In genomic region chr9:32120162-32120561, GRCm38 (mm10) we compare ENCODE assay signal across 17 mouse cellular contexts.
"Had no signal": no experiment of that assay in that cellular context is flagged by ENCODE, and none has a peak within 500 bp of the region (broad histone marks: within the 10 kb centered on the region; RNA-seq: fewer than 3 reads in every experiment).

No protein-coding gene starts in this region.

- H3K36me3 ChIP-seq: limb, embryonic 12.5 days; limb, embryonic 15.5 days; lung, embryonic 15.5 days; midbrain, embryonic 13.5 days had no signal

- H3K4me3 ChIP-seq: limb, embryonic 12.5 days; limb, embryonic 15.5 days; lung, embryonic 15.5 days; midbrain, embryonic 13.5 days had no signal

- H3K9me3 ChIP-seq: limb, embryonic 15.5 days; lung, embryonic 15.5 days; midbrain, embryonic 13.5 days had no signal

- H3K27ac ChIP-seq: limb, embryonic 12.5 days; limb, embryonic 15.5 days; lung, embryonic 15.5 days; midbrain, embryonic 13.5 days; stomach, postnatal 0 days had no signal

- H3K4me1 ChIP-seq: midbrain, embryonic 13.5 days had no signal

- H3K9ac ChIP-seq: limb, embryonic 12.5 days; limb, embryonic 15.5 days; lung, embryonic 15.5 days; midbrain, embryonic 13.5 days had no signal

- ATAC-seq: intestine, embryonic 16.5 days; midbrain, embryonic 13.5 days had no signal

- H3K27me3 ChIP-seq: limb, embryonic 12.5 days; limb, embryonic 15.5 days; lung, embryonic 15.5 days; midbrain, embryonic 13.5 days had no signal

- H3K4me2 ChIP-seq: limb, embryonic 12.5 days; limb, embryonic 15.5 days; lung, embryonic 15.5 days; midbrain, embryonic 13.5 days had no signal

- DNase-seq: kidney, adult 18-20 months; kidney, adult 9 months; kidney, postnatal 14 days; kidney, postnatal 4 days; left cerebral cortex, postnatal 4 days; lung, adult 18-20 months; lung, postnatal 10 days; lung, postnatal 36 days; thymus, adult 2 months; thymus, postnatal 14 days; thymus, postnatal 4 days had no signal
